Comparison of ENCODE assay signal across 24 mouse cellular contexts in the genomic region with DNA sequence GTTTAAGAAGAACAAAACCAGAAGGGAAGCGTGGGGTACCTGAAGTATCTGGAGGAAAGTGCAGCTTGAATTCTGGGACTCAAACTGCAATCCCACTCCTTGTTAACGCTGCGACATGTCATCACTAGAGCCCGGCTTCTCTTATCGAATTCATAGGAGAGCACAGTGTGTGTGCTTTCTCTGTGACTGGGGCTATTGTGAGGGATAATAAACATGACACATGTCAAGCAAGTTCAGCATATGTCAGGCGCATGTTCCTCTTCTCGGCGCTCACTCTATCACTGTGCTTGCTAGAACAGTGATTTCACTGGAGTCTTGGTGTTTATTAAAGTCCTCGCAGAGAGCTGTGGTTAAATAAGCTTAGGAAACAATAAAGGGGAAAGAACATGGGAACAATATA.
"Had no signal": no experiment of that assay in that cellular context is flagged by ENCODE, and none has a peak within 500 bp of the region (broad histone marks: within the 10 kb centered on the region; RNA-seq: fewer than 3 reads in every experiment).

No protein-coding gene starts in this region.

- H3K27me3 ChIP-seq: hindbrain, embryonic 12.5 days; limb, embryonic 13.5 days; limb, embryonic 15.5 days; liver, embryonic 12.5 days had no signal

- H3K27ac ChIP-seq: gastrocnemius, adult 2 months; heart, embryonic 10.5 days; hindbrain, embryonic 10.5 days; hindbrain, embryonic 12.5 days; hindbrain, embryonic 14.5 days; kidney, postnatal 0 days; limb, embryonic 13.5 days; limb, embryonic 15.5 days; liver, embryonic 12.5 days; liver, embryonic 14.5 days had no signal

- H3K9me3 ChIP-seq: heart, embryonic 10.5 days; hindbrain, embryonic 10.5 days; hindbrain, embryonic 12.5 days; limb, embryonic 13.5 days; limb, embryonic 15.5 days; liver, embryonic 12.5 days had no signal

- ATAC-seq: forebrain, embryonic 16.5 days; hindbrain, embryonic 16.5 days; inflammation-experienced regulatory T-cells, adult 6 months; intestine, embryonic 16.5 days; liver, embryonic 12.5 days had no signal

- H3K4me1 ChIP-seq: hindbrain, embryonic 10.5 days; hindbrain, embryonic 12.5 days; limb, embryonic 13.5 days; limb, embryonic 15.5 days; liver, embryonic 12.5 days had no signal

- H3K36me3 ChIP-seq: heart, embryonic 10.5 days; hindbrain, embryonic 10.5 days; hindbrain, embryonic 12.5 days; limb, embryonic 13.5 days; limb, embryonic 15.5 days; liver, embryonic 12.5 days had no signal

- H3K9ac ChIP-seq: hindbrain, embryonic 12.5 days; hindbrain, embryonic 14.5 days; limb, embryonic 13.5 days; limb, embryonic 15.5 days; liver, embryonic 12.5 days; liver, embryonic 14.5 days had no signal

- H3K4me2 ChIP-seq: hindbrain, embryonic 12.5 days; hindbrain, embryonic 14.5 days; limb, embryonic 13.5 days; limb, embryonic 15.5 days; liver, embryonic 12.5 days had no signal

- DNase-seq: gastrocnemius, adult 2 months; gastrocnemius, postnatal 10 days; gastrocnemius, postnatal 25 days; heart, postnatal 36 days; kidney, adult 11 months; kidney, adult 2 months; kidney, postnatal 14 days; kidney, postnatal 36 days; layer of hippocampus, adult 9-11 months; layer of hippocampus, postnatal 36 days; left cerebral cortex, postnatal 4 days had no signal

- H3K4me3 ChIP-seq: gastrocnemius, adult 2 months; heart, embryonic 10.5 days; hindbrain, embryonic 10.5 days; hindbrain, embryonic 12.5 days; limb, embryonic 13.5 days; limb, embryonic 15.5 days; liver, embryonic 12.5 days had no signal
